Mouse (Mus musculus): ENCODE measurements around the gene Nrn1.

GRCm38 (mm10) chr13:36728509-36728908 lies 6.4 kb downstream of the Nrn1 start:
- no peak for TF ChIP-seq CTCF (conservative IDR thresholded peaks at IDR 0.05; ENCODE audit: low read length)
- no peak for TF ChIP-seq POU5F1 (IDR thresholded peaks at IDR 0.05; ENCODE audit: borderline replicate concordance, low read length)
- TF ChIP-seq NANOG (IDR thresholded peaks at IDR 0.05; ENCODE audit: borderline replicate concordance, low read length) = no peak
